Mouse (Mus musculus) 416B (cell line): ENCODE results near the gene Map4k3.
"Not testable (repeated sequence)": the region's sequence is repeated elsewhere in the genome, so short reads cannot be mapped to it uniquely, and the experiment has no call there.

ENCODE experiments used
- DNase-seq: peaks from one replicate; pipeline ENCODE4 v3.0.0; 2011; ENCODE audit warnings: low read depth

The Map4k3 gene

DNA sequence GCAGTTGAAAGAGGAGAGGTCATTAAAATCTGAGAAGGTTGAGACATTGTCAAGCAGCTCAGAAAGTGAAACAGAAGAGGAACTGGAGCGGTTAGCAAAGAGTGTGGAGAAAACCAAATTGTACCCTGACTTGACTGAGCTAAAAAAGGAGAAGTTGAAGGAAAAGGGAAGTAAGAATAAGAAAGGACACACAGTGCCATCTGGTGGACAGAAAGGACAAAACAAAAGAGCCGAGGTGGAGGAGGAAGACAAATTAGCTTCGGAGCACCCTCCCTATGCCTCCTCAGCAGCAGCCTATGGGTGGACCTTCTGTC, 163.7 kb downstream of the Map4k3 start:
- DNase-seq: peak; percentile 78

DNA sequence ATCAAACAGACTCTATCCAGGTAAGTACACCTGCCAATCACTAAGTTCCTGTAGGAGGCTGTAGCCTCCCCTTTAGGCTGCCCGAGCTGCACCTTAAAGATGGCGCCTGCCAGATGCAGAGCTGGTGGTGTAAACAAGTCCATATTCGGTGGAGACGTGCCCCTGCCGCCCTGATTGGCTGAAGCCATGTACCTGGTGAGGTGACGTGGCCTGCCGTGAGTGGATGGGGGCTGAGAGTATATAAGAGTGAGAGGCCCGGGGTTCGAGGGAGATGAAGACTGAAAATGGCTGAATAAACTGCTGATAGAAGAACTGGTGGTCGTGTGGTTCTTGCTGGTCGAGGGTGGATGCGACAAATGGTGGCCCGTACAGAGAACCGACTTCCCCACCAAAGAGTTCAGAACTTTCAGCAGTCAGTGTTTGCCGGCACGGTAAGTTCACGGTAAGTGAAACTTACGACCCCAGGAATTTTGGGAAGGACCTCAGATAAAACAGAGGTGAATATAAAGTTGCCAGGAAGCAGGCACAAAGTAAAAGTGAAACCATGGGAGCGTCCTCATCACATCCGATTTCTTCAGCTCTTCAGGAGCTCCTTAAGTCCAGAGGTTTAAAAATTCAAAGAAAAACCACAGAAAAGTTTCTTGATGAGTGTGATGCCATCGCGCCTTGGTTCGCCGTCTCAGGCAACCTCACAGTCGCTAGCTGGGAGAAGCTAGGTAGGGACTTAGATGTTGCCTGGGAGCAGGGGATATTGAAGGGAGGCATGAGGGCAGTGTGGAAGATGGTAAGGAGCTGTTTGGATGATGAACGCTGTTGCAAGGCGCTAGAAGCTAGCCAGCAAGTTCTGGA, 164.3 kb downstream of the Map4k3 start:
- DNase-seq: peak; percentile 93

DNA sequence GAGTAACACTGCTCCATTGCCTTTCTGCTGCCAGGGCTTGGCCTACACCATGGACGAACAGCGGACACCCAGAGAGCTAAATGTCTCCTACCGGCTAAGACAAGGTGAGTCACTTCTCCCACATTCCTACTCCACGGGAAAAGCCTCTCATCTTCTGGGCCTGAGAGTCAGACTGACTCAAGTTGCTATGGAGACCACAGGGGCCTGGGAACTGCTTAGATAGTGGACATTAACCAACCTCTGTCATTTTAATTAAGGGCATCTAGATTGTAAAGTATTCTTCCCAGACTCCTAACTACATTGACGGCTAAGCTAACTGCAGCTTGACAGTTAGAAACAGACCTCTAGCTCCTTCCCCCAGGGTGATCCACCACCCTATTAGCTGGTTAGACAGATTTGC, 165.5 kb downstream of the Map4k3 start:
- DNase-seq: no peak

DNA sequence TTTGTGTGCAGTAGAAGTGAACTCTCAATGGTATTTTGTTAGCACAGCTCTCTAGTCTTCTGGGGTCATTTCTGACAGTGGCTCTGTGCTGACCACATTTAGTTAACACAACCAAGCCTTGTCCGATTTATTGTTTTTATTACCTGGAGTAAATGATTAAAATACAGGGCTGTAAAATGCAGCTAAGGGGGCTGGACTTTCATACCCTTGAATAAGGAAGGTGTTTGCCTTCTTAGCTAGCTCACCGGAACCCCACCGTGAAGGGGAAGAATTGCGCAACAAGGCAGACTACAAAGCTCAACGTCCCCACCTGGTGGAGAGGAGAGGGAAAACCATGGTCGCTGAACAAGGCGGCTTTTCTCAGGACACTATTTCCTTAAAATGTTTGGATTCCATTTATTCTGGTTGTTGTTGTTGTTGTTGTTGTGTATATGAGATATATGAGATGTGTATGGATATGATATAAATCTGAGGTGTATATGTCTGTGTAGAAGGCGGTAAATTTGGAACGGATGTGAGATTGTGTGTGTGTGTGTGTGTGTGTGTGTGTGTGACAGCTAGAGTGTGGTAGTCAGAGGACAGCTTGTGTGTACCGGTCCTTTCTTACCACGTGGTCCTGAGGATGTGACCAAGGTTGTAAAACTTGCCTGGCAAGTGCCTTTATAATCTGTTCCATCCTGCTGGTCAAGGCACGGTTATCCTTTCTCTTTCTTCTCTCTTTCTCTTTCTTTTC, 167.4 kb downstream of the Map4k3 start:
- peak; percentile 85 for DNase-seq

DNA sequence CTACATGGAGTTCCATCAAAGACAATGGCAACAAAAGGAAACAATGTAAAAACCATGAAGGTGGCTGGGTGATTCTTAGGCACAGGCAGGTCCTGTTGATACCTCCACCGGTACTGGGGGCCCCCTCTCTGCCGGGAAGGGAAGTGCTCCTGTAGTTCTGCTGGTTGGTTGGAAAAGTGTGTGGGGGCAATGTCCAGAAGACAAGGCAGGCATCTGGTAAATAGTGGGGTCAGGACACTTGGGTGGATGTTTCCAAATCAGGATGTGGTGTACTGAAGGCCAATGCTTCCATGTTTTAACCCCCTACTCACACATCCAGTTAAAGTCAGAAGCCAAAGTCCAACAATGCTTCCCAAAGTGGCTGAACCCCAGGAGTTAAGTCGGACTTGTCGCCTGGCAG, 168.5 kb downstream of the Map4k3 start:
- DNase-seq: peak; percentile 36

DNA sequence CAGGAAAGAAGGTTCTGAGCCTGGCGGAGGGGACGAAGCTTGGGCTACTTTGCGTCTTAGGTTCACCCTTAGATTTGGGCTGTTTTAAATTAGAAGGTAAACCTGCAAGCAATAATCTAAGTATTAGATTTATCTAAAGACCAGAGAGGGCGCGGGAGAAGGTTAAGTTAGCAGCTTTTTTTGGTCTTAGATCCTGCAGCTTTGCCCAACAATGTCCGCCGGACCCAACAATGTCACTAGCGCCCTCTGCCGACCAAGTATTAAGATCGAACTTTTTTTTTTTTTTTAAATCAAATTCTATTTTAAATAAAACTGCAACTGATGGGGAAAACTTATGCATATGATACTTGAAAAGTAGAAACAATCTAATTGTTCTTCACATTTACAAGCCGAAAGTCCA, 169.2 kb downstream of the Map4k3 start:
- peak; percentile 64 for DNase-seq

DNA sequence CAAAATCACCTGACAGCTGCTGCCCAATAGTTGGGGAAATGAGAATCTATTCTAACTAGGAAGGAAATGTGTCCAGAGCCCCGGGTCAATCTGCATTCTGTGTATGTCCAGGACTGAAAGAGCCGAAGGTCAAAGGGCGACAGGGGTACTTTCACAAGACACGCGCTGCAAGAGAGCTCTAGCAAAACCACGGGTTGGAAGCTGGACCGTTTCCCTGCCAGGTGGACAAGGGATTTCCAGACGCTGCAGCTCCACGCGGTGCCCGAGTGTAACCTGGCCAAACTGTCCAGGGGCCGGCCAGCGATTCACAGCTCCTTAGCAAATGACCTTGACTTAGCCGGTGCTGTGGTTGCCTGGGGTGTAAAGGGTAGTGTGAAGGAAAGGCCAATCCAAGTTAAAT, 169.7 kb downstream of the Map4k3 start:
- DNase-seq: no peak

DNA sequence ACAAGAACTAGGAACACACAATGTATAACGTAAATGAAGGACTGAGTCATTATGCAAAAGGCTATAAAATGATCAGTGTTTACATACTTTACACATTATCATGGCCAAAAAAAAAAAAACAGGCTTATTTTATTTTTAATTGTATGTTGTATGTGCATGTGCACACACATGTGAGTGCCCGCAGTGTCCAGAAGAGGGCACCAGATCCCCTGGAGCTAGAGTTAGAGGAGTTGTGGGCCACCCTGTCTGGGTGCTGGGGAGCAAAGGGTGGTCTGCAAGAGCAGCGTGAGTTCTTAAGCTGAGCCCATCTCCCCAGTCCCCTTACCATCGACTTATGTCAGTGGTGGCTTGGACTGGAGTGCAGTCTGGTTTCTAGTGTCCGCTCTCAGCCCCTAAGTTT, 170.8 kb downstream of the Map4k3 start:
- DNase-seq: no peak

DNA sequence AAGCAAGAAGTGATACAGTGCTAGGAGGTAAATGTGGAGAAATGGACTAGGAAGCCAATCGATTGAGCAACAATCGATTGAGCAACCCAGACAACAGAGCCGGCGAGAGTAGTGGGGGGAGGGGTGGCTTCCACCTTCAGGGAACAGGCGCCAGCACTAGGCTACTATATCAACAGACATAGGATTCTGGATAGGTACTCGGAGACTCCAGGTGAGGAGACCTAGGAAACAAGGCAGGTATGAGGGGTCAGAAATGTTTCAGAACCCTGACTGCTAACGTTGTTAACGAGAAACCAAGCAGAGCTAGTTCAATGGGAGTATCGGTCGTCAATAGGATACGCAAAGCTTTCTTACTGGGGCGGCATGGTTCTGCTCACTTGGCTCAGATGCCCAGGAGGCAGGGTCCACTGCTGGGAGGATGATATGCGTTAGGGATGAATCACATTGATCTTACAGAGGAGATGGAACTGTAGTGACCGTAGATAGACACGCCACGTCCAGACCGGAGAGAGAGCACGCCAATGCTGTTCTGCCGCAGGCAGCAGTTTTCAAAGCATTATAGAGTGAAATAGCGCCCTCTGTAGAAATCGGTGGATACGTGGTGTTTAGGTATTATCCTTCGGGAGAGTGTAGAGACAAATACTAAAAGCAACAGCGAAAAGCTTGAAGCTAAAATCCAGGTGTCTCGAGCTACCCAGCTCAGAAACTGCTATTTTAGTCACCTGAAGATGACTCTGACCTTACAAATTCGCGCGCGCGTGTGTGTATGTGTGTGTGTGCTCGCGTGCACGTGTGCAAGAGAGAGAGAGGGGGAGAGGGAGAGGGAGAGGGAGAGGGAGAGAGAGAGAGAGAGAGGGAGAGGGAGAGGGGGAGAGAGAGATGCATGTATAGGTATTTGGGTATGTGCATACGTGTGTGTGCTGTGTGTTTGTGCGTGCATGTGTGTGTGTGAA, 174.7 kb downstream of the Map4k3 start:
- peak; percentile 82 for DNase-seq

DNA sequence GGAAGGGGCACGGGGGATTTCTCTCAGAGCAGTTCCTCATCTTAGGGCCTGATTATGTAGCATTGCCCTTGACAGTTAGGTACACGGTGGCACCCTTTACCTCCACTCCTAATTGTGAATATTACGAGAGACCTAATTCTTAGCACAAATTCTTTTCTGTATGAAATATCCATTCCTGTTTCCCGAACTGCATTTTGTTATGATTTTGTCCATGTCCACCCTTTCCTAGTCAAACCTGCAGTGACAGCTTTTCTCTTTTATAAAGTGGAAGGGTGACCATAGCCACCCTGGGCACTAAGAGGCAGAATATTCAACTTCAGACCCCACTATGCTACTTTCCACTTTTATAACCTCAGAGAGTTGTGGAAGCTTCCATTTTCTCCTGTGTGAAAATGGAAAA, 175.6 kb downstream of the Map4k3 start:
- DNase-seq: no peak

DNA sequence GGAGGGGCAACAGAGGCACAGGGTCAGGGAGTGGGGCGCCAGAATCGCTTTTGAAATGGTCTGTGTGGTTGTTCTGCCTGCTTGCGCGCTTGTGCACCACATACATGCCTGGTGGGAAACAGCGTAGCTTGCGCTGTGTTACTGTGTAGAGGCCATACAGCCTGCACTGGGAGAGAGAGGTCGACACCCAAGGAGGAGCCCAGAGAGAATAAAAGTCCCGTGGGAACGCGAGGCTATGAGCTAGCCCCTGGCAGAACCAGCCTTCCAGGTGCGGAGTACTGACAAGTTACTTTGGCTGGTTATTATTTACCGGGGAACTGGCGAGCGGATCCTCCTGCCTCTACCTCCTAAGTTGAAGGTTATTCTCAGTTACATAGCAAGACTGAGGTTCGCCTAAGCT, 177.3 kb downstream of the Map4k3 start:
- DNase-seq: no peak

DNA sequence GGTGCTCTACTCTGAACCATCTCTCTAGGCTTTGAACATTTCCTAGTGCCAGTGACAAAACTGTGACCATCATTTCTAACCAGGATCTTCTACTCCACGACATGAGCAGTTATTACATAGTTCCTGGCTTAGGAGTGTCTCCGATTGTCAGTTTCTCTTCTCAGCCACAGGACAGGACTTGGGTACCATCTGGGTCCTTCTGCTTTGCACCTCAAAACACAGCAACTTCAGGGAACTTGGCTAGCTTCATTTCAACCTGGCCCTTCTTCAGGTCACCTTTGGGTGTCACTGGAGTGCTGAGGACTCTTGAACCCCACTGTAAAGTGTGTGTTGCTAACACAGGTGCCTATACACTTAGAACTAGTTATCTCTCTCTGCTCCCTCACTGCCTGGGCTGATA, 181.4 kb downstream of the Map4k3 start:
- no peak for DNase-seq

DNA sequence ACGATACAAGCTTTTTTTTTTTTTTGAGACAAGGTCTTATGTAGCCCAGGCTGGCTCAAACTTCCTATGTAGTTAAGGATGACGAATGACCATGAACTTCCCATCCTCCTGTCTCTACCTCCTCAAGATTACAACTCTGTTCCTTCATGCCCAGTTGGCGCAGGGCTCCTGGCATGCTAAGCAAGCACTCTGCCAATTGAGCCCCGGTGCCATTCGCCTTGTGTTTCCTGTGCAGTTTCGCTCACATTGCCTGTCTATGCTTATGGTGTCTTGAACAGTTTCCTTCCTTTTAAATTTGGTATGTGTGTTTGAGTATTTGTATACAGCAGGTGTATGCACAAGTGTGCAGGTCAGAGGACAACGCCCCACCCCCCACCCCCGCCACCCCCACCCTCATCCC, 182.1 kb downstream of the Map4k3 start:
- no peak for DNase-seq

DNA sequence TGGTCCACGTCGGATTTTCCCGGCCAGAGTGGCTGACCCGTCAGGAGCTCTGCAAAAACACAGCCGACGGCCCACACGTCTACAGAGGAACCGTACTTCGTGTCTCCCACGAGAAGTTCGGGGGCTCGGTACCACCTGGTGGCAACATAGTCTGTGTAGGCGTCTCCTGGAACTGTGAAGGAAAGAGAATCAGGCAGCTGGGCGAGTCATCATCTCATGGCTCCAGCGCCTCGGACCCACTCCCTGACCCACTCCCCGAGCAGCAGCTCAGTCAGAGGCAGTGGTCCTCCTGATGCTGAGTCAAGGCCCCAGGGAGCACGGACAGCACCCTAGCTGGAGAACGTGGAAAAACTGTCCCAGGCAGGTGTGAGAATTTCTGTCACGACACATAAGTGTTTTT, 184.6 kb downstream of the Map4k3 start:
- no peak for DNase-seq

DNA sequence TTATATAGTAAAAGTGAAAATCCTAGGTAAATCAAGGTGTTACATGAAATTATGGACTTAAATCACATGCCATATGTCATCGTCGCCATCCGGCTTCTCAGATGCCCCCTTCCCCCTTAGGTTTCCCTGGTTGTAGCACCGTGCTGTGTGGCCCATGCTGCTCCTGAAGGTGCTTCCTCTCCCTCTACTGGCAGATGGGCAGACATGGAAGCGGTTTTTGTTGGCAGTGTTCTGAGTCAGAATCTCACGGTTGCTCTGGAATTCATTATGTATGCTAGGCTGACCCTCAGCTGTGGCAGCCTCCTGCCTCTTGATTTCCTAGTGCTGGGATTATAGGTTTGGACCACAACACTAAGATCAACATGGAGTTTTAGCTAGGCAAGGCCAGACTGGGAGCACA, 191.1 kb downstream of the Map4k3 start:
- DNase-seq: peak; percentile 22

DNA sequence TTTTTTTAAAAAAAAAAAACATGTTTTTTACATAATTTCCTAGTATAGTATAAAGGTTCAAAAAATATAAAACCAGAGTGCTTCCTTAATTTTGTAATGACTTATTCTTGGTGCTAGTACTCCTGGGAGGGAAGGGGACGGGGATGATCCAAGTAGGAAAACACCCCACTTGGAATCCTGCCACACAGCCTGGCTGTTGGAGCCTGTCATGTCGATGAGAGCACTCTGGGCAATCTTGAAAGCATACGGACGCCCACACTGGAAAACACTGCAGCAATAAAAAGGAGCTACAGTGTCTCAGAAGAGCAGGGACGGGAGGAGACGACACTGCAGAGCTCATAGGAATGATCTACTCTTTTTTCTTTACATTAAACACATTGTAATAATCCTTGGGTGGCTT, 192.7 kb downstream of the Map4k3 start:
- DNase-seq: no peak

DNA sequence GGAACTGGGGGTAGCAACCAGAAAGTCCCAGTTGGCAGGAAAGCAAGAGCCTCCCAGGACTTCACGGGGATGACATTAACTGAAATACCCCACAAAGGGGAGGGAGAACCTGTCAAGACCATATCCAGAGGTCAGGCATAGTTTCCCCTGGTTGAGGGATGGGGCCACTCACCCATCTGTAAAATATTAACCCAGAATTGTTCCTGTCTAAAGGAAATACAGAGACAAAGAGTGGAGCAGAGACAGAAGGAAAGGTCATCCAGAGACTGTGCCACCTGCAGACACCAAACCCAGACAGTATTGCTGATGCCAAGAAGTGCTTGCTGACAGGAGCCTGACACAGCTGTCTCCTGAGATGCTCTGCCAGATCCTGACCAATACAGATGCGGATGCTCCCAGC, 196.9 kb downstream of the Map4k3 start:
- DNase-seq: not testable (repeated sequence)
